Mouse (Mus musculus): Measurements from ENCODE around the gene 2810021J22Rik. TPM values are rescaled to one million over a fixed set of nuclear protein-coding genes. Genes with fewer than 3 reads are reported as not detected.

2810021J22Rik gene
- total RNA-seq (2023) = 10.3 to 12.2 TPM (median 11.0 TPM) in 4 replicates

DNA sequence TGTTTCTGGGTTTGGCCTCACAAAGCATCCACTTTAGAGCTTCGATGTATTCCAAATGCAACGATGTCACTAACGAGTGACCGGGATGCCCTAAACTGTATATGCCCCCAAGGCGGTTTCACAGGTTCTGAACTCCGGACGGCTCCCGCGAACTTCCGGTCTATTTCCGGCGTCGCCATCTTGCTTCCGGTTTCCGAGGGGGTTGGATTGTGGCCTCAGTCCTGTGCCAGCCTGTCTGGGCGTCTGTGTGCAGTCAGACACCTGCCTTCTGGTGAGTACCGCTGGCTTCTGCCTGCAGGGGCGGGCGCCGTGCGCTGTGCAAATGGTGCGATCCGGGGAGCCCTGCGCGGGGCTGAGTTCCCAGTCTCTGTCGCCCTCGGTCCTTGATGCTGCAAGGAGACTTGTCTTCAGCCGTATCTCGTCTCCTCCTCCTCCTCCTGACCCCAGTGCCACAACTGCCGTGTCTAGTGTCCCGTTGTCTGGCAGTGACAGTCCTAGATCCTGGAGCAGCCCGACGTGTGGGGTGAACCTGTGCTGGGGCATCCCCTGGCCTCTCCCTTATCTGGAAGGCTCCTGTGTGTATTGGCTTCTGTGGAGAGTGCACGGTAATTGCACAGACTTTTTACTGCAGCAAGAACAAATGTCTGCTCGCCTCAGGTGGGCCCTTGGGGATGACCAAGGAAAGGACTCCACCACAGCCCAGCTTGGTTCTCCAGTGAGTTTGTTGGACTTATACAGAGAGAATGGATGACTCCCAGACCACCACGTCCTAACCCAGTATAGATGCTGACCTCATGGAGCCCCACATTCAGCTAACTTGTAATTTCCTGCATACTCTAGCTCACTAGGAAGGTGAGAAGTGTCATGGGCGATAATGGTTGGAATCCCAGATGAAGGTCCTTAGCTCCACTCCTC lies at the start of gene 2810021J22Rik:
2810021J22Rik (plus strand) TSS at position 178 of the 915 bp plus-strand sequence.

DNA sequence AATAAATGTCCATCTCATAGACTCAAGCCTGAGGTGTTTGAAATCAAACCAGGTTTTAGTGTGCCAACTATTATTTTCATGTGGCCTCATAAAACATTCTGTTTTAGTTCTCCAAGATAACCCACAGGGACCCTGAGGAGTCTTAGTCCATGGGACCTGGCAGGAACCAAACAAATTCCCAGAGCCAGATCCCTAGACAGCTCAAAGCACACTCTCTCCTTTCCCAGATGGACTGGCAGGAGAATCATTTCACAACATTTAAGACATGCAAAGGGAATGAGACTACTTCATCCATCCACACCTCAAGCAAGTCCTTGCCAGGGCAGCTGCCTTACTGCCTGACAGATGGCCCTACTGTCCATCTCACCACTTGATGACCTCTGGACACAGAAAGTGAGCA lies 38.1 kb upstream of the 2810021J22Rik start, which contains the start of gene Olfr312:
Olfr312 (plus strand) TSS at position 301 of the 400 bp plus-strand sequence.

DNA sequence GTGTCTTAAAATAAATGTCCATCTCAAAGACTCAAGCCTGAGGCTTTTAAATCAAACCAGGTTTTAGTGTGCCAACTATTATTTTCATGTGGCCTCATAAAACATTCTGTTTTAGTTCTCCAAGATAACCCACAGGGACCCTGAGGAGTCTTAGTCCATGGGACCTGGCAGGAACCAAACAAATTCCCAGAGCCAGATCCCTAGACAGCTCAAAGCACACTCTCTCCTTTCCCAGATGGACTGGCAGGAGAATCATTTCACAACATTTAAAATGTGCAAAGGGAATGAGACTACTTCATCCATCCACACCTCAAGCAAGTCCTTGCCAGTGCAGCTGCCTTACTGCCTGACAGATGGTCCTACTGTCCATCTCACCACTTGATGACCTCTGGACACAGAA lies 28.1 kb upstream of the 2810021J22Rik start, which contains the start of gene Olfr311:
Olfr311 (plus strand) TSS at position 301 of the 400 bp plus-strand sequence.

DNA sequence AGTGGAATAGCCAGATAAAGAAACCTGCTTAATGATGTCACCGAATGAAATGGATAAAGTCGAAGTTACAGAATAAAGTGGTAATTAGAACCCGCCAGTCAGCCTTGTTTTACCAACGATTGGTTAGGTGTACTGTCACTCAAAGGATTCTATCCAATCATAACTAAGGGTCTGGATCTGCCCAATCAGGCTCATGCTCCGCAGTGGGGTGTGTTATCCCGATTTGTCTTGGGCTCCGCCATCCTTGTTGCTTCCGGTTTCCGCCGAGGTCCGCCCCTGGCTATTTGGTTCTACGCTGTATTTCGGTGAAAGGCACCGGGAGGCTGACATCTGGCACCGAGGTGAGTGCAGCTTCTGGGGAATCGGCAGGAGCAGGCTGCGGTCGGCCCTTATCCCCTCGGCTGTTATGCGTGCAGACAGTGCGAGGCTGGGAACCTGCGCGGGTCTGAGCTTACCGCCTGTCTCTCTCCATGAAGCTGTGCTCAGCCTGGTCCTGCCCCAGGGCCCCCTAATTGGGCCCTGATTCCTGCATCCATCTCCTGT lies 20.0 kb upstream of the 2810021J22Rik start, which contains the start of gene Gm12258:
Gm12258 (plus strand) TSS at position 240 of the 543 bp plus-strand sequence.

DNA sequence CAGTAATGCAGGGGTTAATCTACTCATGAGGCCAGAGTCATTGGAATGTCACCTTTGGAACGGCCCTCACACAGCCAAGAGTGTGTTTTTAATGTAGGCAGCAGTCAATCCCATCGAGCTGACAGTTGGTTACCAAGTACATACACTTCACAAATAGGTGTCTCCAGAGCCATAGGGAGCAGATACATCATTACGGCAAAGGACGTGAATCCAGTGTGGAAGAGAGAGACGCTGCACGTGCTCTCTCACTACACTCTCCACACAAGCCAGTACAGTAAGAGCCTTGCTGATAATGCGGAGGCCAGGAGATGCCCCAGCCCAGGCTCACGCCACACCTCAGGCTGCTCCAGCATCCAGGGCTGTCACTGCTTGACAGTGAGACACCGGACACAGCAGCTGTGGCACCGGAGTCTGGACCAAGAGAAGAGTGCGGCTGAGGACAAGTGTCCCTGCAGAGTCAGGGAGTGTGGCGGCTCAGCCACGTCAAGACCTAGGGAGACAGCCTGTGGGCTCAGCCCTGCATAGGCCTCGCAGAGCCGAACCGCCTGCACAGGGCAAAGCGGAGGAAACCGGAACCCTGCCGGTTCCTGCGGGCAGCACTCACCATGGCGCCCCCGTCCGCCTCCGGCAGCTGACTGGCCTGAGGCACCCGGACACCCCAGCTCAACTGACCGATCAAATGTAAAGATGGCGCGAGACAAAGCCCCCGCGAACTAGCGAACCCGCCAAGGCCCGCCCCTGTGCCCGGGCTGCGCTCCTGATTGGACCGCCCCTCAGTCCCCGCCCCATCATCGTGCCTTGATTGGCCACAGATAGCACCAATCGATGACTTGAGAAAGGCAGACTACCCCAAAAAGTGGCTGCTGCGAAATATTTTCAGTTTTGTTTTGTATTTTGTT lies 36.7 kb downstream of the 2810021J22Rik start, which contains the start of gene Zfp39:
Zfp39 (minus strand) TSS at position 715 of the 899 bp plus-strand sequence.

DNA sequence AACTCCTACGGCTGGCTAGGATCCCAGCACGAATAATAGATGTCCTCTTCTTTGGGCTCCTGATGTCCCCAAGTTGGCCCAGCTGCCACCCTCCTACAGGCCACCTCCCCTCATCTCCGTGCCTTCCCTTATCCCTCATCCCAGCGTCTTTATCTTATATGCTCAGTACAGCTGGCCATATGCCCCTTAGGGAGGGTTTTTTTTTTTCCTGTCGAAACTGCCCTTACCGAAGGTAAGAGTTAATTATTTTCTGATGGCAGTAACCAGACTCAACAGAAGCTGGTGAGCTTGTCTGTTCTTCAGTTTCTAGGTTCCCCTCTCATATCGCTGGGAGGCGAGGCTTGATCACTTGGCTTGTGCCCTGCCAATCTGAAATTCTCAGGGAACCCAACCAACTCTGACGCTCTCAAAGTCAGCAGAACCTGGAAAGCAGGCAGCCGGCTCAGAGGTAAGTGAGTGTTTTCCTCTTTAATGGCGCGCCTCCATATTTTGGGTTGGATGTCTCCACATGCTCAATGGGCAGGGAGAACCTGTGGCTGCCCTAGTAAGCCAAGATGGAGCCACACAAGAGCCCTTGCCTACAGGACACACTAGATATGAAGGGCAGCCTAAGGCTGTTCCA lies 50.8 kb downstream of the 2810021J22Rik start, which contains the start of gene Btnl10:
Btnl10 (plus strand) TSS at position 164 of the 622 bp plus-strand sequence.

Other genes with a start within 250 kb of the 2810021J22Rik start
- not detected in 4 replicates for gene Olfr323, start 236.7 kb upstream of the 2810021J22Rik start, total RNA-seq (2023)
- not detected in 4 replicates for gene Trim58, start 226.8 kb upstream of the 2810021J22Rik start, total RNA-seq (2023)
- not detected in 4 replicates for gene Olfr322, start 208.4 kb upstream of the 2810021J22Rik start, total RNA-seq (2023)
- gene Olfr320, start 186.1 kb upstream of the 2810021J22Rik start, total RNA-seq (2023) = not detected in 4 replicates
- not detected in 4 replicates for gene Olfr319, start 168.1 kb upstream of the 2810021J22Rik start, total RNA-seq (2023)
- 0.41 to 1.1 TPM (median 0.60 TPM) in 4 replicates for gene Olfr318, start 143.2 kb upstream of the 2810021J22Rik start, total RNA-seq (2023)
- gene Olfr317, start 128.0 kb upstream of the 2810021J22Rik start, total RNA-seq (2023) = not detected in 4 replicates
- not detected in 4 replicates for gene Olfr316, start 114.5 kb upstream of the 2810021J22Rik start, total RNA-seq (2023)
- gene Olfr315, start 94.0 kb upstream of the 2810021J22Rik start, total RNA-seq (2023) = not detected in 4 replicates
- 0.20 TPM in 1 of 4 replicates, not detected in the others for gene Olfr314, start 84.3 kb upstream of the 2810021J22Rik start, total RNA-seq (2023)
- gene Fam183b, start 65.3 kb upstream of the 2810021J22Rik start, total RNA-seq (2023) = not detected in 4 replicates
- not detected in 4 replicates for gene Olfr313, start 52.2 kb upstream of the 2810021J22Rik start, total RNA-seq (2023)
- gene Olfr312, start 38.0 kb upstream of the 2810021J22Rik start, total RNA-seq (2023) = not detected in 4 replicates
- gene Olfr311, start 28.0 kb upstream of the 2810021J22Rik start, total RNA-seq (2023) = not detected in 4 replicates
- gene Gm12258, start 20.1 kb upstream of the 2810021J22Rik start, total RNA-seq (2023) = 4.1 to 8.8 TPM (median 5.6 TPM) in 4 replicates
- 9.9 to 13.0 TPM (median 11.6 TPM) in 4 replicates for gene Zfp39, start 37.0 kb downstream of the 2810021J22Rik start, total RNA-seq (2023)
- gene Btnl10, start 50.7 kb downstream of the 2810021J22Rik start, total RNA-seq (2023) = not detected in 4 replicates
- gene Rnf187, start 71.7 kb downstream of the 2810021J22Rik start, total RNA-seq (2023) = 113 to 129 TPM (median 118 TPM) in 4 replicates
- 20.4 to 26.0 TPM (median 20.9 TPM) in 4 replicates for gene Hist3h2ba, start 81.7 kb downstream of the 2810021J22Rik start, total RNA-seq (2023)
- 61.7 to 72.8 TPM (median 69.5 TPM) in 4 replicates for gene Hist3h2a, start 87.5 kb downstream of the 2810021J22Rik start, total RNA-seq (2023)
- gene Trim17, start 87.5 kb downstream of the 2810021J22Rik start, total RNA-seq (2023) = 0.16 to 0.39 TPM (median 0.28 TPM) in 4 replicates
- 110 to 128 TPM (median 119 TPM) in 4 replicates for gene Trim11, start 110.9 kb downstream of the 2810021J22Rik start, total RNA-seq (2023)